Mouse (Mus musculus): ENCODE data around the gene Svs4. TPM values are rescaled to one million over a fixed set of nuclear protein-coding genes. Genes with fewer than 3 reads are reported as not detected.
"Not testable (repeated sequence)": the region's sequence is repeated elsewhere in the genome, so short reads cannot be mapped to it uniquely, and the experiment has no call there.

Svs4 gene
- total RNA-seq (2021): not detected
- not detected in 2 replicates for polyA plus RNA-seq (2012; rRNA removed)
- long read RNA-seq: 0 reads

DNA sequence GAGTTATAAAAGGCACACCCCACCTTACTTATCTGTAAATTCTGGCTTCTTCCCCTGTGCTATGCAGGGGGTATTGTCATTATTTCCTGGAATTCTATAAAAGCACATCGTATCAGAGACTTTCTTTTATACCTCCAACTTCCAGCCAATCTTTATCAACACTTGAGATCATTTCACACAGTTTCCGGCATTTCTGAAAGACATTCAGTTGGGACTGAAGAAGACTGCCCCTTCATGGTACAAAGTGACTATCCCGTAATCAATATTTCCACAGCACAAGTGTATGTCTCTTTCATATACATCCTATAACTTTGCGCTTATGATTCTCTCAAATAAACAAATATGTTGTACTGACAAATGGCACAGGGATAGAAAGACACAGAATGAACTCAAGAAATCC lies at the start of gene Svs4:
Gene Svs4 (minus strand): TSS at position 101 of the 400 bp plus-strand sequence.
- WGBS: 80% methylated on average over 4 of the region's 4 CpGs
- TF ChIP-seq EP300 (IDR thresholded peaks at IDR 0.05; ENCODE audit: insufficient read depth, low read depth, low read length) (no peak), POLR2A (IDR thresholded peaks at IDR 0.05; ENCODE audit: insufficient read depth, low read depth, low read length) (no peak), CTCF (IDR thresholded peaks at IDR 0.05) (no peak)
- H3K9ac ChIP-seq (ENCODE audit: low read depth, low read length): no peak within 1 kb of the TSS
- intact Hi-C loops (cut with DNase I): no loop called here
- H3K36me3 ChIP-seq (ENCODE audit: control insufficient read depth, insufficient read depth, low read length): no peaks in the 10 kb centered on the region
- H3K79me2 ChIP-seq (replicated peaks; ENCODE audit: control insufficient read depth, insufficient read depth, low read length): no peaks in the 10 kb centered on the region
- no peaks in the 10 kb centered on the region for H3K4me1 ChIP-seq (ENCODE audit: control insufficient read depth, insufficient read depth, low read length)
- DNase-seq: no peak
- H3K27me3 ChIP-seq (ENCODE audit: control insufficient read depth, insufficient read depth, low read length): no peaks in the 10 kb centered on the region
- H3K27ac ChIP-seq: no peak within 1 kb of the TSS
- no peak within 1 kb of the TSS for H3K4me3 ChIP-seq

DNA sequence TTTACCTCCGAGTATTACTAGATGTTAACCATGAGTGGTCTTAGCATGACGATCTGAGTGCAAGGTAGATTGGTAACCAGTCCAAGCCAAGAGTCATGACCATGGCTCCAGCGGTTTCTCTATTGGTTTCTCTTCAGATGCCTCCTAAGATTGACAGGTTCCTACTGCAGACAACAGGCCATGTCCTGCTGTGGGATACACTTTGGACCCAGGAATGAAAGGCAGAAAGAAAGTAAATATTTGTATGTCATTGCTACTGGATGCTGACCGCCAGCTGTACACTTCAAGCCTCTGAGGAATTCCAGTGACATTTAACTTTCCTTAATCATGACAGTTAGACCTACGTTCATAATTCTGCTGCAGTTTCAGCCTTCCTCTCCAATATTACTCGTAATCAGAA lies 42.7 kb upstream of the Svs4 start:
- no peaks in the 10 kb centered on the region for H3K27me3 ChIP-seq (ENCODE audit: control insufficient read depth, insufficient read depth, low read length)
- WGBS: 76% methylated on average over 6 of the region's 6 CpGs
- TF ChIP-seq EP300 (IDR thresholded peaks at IDR 0.05; ENCODE audit: insufficient read depth, low read depth, low read length) (no peak), POLR2A (IDR thresholded peaks at IDR 0.05; ENCODE audit: insufficient read depth, low read depth, low read length) (no peak), CTCF (IDR thresholded peaks at IDR 0.05) (no peak)
- intact Hi-C loops (cut with DNase I): no loop called here
- no peaks in the 10 kb centered on the region for H3K4me1 ChIP-seq (ENCODE audit: control insufficient read depth, insufficient read depth, low read length)
- H3K4me3 ChIP-seq: no peak overlapping the region
- H3K79me2 ChIP-seq (replicated peaks; ENCODE audit: control insufficient read depth, insufficient read depth, low read length): no peaks in the 10 kb centered on the region
- DNase-seq: no peak
- H3K9ac ChIP-seq (ENCODE audit: low read depth, low read length): no peak overlapping the region
- H3K27ac ChIP-seq: no peak overlapping the region
- H3K36me3 ChIP-seq (ENCODE audit: control insufficient read depth, insufficient read depth, low read length): no peaks in the 10 kb centered on the region

GRCm38 (mm10) chr2:164316451-164316850 lies 38.2 kb upstream of the Svs4 start, which contains the start of gene Svs6:
Gene Svs6, plus strand, starts transcription at chr2:164316751.
- H3K36me3 ChIP-seq (ENCODE audit: control insufficient read depth, insufficient read depth, low read length); H3K27ac ChIP-seq; H3K27me3 ChIP-seq (ENCODE audit: control insufficient read depth, insufficient read depth, low read length); DNase-seq; H3K9ac ChIP-seq (ENCODE audit: low read depth, low read length); intact Hi-C loops (cut with DNase I); H3K4me3 ChIP-seq; H3K79me2 ChIP-seq (replicated peaks; ENCODE audit: control insufficient read depth, insufficient read depth, low read length); H3K4me1 ChIP-seq (ENCODE audit: control insufficient read depth, insufficient read depth, low read length): not testable (repeated sequence)
- 63% methylated on average over 1 of the region's 1 CpGs for WGBS

- H3K9ac ChIP-seq (ENCODE audit: low read depth, low read length); intact Hi-C loops (cut with DNase I); H3K36me3 ChIP-seq (ENCODE audit: control insufficient read depth, insufficient read depth, low read length); H3K27ac ChIP-seq; H3K4me1 ChIP-seq (ENCODE audit: control insufficient read depth, insufficient read depth, low read length); H3K79me2 ChIP-seq (replicated peaks; ENCODE audit: control insufficient read depth, insufficient read depth, low read length); DNase-seq; H3K27me3 ChIP-seq (ENCODE audit: control insufficient read depth, insufficient read depth, low read length); H3K4me3 ChIP-seq: not testable (repeated sequence)
Observed at GRCm38 (mm10) chr2:164315460-164315859, 37.2 kb upstream of the Svs4 start.

GRCm38 (mm10) chr2:164312599-164312998 lies 34.3 kb upstream of the Svs4 start:
- Histone ChIP-seq H3K27me3 (ENCODE audit: control insufficient read depth, insufficient read depth, low read length) (no peaks in the 10 kb centered on the region), H3K4me1 (ENCODE audit: control insufficient read depth, insufficient read depth, low read length) (no peaks in the 10 kb centered on the region), H3K36me3 (ENCODE audit: control insufficient read depth, insufficient read depth, low read length) (no peaks in the 10 kb centered on the region), H3K79me2 (replicated peaks; ENCODE audit: control insufficient read depth, insufficient read depth, low read length) (no peaks in the 10 kb centered on the region), H3K4me3 (no peak overlapping the region), H3K9ac (ENCODE audit: low read depth, low read length) (no peak overlapping the region), H3K27ac (no peak overlapping the region)
- TF ChIP-seq CTCF (IDR thresholded peaks at IDR 0.05) (no peak), POLR2A (IDR thresholded peaks at IDR 0.05; ENCODE audit: insufficient read depth, low read depth, low read length) (no peak), EP300 (IDR thresholded peaks at IDR 0.05; ENCODE audit: insufficient read depth, low read depth, low read length) (no peak)
- intact Hi-C loops (cut with DNase I): no loop called here
- no peak for DNase-seq
- 75% methylated on average over 5 of the region's 5 CpGs for WGBS

DNA sequence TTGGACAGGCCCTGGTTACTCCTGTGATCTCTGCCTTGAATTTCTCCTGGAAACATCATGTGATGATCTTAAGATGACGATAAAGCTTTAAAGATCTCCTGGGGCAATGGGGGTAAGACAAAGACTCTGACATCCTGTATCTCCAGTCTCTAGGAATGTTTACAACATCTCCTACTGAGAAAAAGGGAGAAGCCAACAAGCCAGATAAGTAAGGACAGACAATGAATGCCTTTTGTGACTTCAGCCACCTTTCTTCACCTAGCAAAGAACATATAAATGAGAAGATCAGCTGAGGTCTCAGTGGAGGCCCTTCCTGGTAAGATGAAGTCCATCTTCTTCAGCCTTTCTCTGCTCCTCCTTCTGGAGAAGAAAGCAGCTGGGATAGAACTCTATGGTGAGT lies 10.7 kb upstream of the Svs4 start, which contains the start of gene Svs3a:
Gene Svs3a (plus strand): TSS at position 301 of the 400 bp plus-strand sequence.
- H3K27ac ChIP-seq; H3K36me3 ChIP-seq (ENCODE audit: control insufficient read depth, insufficient read depth, low read length); DNase-seq; H3K4me3 ChIP-seq; H3K9ac ChIP-seq (ENCODE audit: low read depth, low read length); H3K27me3 ChIP-seq (ENCODE audit: control insufficient read depth, insufficient read depth, low read length); H3K4me1 ChIP-seq (ENCODE audit: control insufficient read depth, insufficient read depth, low read length); intact Hi-C loops (cut with DNase I); H3K79me2 ChIP-seq (replicated peaks; ENCODE audit: control insufficient read depth, insufficient read depth, low read length): not testable (repeated sequence)
- WGBS: 65% methylated on average over 1 of the region's 1 CpGs

DNA sequence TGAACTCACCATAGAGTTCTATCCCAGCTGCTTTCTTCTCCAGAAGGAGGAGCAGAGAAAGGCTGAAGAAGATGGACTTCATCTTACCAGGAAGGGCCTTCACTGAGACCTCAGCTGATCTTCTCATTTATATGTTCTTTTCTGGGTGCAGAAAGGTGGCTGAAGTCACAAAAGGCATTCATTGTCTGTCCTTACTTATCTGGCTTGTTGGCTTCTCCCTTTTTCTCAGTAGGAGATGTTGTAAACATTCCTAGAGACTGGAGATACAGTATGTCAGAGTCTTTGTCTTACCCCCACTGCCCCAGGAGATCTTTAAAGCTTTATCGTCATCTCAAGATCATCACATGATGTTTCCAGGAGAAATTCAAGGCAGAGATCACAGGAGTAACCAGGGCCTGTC lies 21.7 kb downstream of the Svs4 start, which contains the start of gene Svs3b:
Gene Svs3b (minus strand): TSS at position 101 of the 400 bp plus-strand sequence.
- H3K4me1 ChIP-seq (ENCODE audit: control insufficient read depth, insufficient read depth, low read length); DNase-seq; H3K4me3 ChIP-seq; H3K9ac ChIP-seq (ENCODE audit: low read depth, low read length); H3K79me2 ChIP-seq (replicated peaks; ENCODE audit: control insufficient read depth, insufficient read depth, low read length); H3K36me3 ChIP-seq (ENCODE audit: control insufficient read depth, insufficient read depth, low read length); H3K27ac ChIP-seq; intact Hi-C loops (cut with DNase I); H3K27me3 ChIP-seq (ENCODE audit: control insufficient read depth, insufficient read depth, low read length): not testable (repeated sequence)
- 63% methylated on average over 1 of the region's 1 CpGs for WGBS

Data from heart, adult 2 months (tissue).